Mouse (Mus musculus): ENCODE results near the gene Alkbh4. TPM values are rescaled to one million over a fixed set of nuclear protein-coding genes. Genes with fewer than 3 reads are reported as not detected.
"Not testable (repeated sequence)": the region's sequence is repeated elsewhere in the genome, so short reads cannot be mapped to it uniquely, and the experiment has no call there.

Gene Alkbh4
- polyA plus RNA-seq, 1 experiment from 2014 or later = 24.6 TPM

DNA sequence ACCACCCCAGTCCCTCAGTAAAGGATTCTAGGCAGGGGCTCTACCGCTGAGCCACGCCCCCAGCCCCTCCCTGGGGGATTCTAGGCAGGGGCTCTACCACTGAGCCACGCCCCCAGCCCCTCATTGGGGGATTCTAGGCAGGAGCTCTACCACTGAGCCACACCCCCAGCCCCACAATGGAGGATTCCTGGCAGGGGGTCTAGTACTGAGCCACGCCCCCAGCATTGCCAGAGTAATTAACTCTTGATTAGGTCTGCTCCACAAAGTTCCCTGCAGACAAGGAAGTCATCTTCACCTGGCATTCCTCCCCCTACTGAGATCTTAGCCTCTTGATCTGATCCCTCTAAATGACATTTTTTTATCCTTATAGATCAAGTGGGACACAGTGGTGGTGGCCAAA is 22.4 kb upstream of the Alkbh4 start:
- not testable (repeated sequence) for H3K9me3 ChIP-seq; H3K9ac ChIP-seq; H3K4me3 ChIP-seq; H3K36me3 ChIP-seq; ATAC-seq (ENCODE audit: low FRiP score, low read depth); H3K27ac ChIP-seq; H3K4me2 ChIP-seq (replicated peaks); H3K27me3 ChIP-seq (replicated peaks)
- WGBS = 40% methylated on average over 4 of the region's 4 CpGs
- peaks cover 18% of the 10 kb centered on the region for H3K4me1 ChIP-seq

DNA sequence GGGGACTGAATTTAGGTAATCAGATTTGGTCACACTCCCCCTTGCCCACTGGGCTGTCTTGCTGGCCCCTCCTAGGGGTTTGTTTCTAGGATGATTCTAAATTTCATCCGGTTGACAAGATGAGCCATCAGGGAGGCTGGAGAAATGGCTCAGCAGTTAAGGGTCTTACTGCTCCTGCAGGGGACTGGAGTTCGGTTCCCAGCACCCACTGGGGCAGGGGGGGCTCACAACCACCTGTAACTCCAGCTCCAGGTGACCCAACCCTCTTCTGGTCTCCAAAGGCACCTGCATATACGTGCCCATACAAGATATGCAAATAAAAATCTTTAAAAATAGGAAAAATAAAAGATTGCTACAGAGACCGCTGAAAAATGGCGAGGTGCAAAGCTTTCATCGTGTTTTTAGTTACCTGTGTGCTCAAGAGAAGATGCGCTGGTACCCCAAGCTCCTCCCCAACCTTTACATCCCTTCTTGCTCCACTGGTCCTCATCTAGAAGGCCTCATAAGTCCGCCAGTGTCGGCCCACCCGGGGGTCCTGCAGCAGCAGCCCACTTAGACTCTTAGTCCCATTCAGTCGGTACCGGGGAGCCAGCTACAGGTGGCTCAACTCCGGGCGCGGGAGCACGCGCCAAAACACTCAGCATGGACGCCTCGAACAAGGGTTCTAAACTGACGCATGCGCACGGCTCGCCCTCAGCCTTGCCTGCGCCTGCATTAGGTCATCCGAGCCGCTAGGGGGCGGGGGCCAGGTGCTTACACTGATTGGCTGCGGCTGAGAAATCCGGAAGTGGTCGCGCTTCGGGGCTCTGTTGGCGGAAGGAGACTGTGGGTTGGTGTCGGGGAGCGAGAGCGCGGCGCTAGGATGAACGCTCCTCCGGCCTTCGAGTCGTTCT is 19.8 kb upstream of the Alkbh4 start, which contains the start of gene Polr2j:
Polr2j (plus strand) TSS at position 741 of the 893 bp plus-strand sequence.
- H3K4me1 ChIP-seq = peaks cover 21% of the 10 kb centered on the region
- H3K9me3 ChIP-seq = no peaks in the 10 kb centered on the region
- H3K27ac ChIP-seq = no peak within 1 kb of the TSS
- peak within 1 kb of the TSS; percentile 80 for H3K9ac ChIP-seq
- ATAC-seq (ENCODE audit: low FRiP score, low read depth) = peak; percentile 93
- peak within 1 kb of the TSS; percentile 91 for H3K4me2 ChIP-seq (replicated peaks)
- 3% methylated on average over 42 of the region's 42 CpGs for WGBS
- H3K36me3 ChIP-seq = peaks cover 16% of the 10 kb centered on the region
- H3K4me3 ChIP-seq = peak within 1 kb of the TSS; percentile 90
- H3K27me3 ChIP-seq (replicated peaks) = no peaks in the 10 kb centered on the region

DNA sequence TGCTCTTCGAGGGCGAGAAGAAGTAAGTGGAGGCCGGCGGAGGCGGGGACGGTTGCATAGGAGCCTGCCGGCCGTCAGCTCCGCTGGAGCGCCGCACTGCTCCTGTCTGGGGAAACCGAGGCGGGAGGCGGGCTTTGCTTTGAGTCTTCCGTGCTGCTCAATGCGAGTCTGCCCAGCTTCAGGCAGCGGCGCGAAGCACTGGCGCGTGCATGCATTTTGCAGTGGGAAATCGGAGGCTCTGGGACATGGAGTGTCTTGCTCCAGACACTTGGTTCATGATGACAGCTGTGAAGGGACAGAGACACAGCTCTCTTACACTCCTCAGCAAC is 19.2 kb upstream of the Alkbh4 start:
- under 1% methylated on average over 22 of the region's 22 CpGs for WGBS
- H3K4me3 ChIP-seq = peak overlapping the region; percentile 90
- H3K27ac ChIP-seq = no peak overlapping the region
- H3K36me3 ChIP-seq = peaks cover 16% of the 10 kb centered on the region
- peak overlapping the region; percentile 80 for H3K9ac ChIP-seq
- H3K27me3 ChIP-seq (replicated peaks) = no peaks in the 10 kb centered on the region
- peak; percentile 53 for ATAC-seq (ENCODE audit: low FRiP score, low read depth)
- H3K4me2 ChIP-seq (replicated peaks) = peak overlapping the region; percentile 91
- H3K9me3 ChIP-seq = no peaks in the 10 kb centered on the region
- H3K4me1 ChIP-seq = peaks cover 21% of the 10 kb centered on the region

DNA sequence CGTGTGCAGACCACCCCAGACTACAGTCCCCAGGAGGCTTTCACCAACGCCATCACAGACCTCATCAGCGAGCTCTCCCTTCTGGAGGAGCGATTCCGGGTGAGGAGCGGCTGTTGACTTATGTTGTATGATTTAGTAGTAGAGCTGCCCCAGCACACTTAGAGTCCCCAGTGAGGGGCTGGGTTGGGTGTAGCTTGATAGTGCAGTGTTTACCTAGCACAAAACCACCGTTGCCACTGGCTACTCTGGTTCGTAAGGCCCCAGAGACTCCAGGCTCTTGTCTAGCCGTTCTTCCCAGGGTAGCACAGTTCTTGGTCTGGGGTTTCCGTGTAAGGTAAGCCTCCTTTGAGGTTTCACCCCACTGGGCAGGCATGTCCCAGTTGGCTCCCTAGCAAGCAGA is 13.8 kb upstream of the Alkbh4 start:
- H3K36me3 ChIP-seq = peaks cover 58% of the 10 kb centered on the region
- H3K9ac ChIP-seq = no peak overlapping the region
- no peak overlapping the region for H3K4me3 ChIP-seq
- WGBS = 89% methylated on average over 10 of the region's 10 CpGs
- H3K9me3 ChIP-seq = no peaks in the 10 kb centered on the region
- peaks cover 12% of the 10 kb centered on the region for H3K4me1 ChIP-seq
- no peaks in the 10 kb centered on the region for H3K27me3 ChIP-seq (replicated peaks)
- no peak for ATAC-seq (ENCODE audit: low FRiP score, low read depth)
- no peak overlapping the region for H3K4me2 ChIP-seq (replicated peaks)
- no peak overlapping the region for H3K27ac ChIP-seq

DNA sequence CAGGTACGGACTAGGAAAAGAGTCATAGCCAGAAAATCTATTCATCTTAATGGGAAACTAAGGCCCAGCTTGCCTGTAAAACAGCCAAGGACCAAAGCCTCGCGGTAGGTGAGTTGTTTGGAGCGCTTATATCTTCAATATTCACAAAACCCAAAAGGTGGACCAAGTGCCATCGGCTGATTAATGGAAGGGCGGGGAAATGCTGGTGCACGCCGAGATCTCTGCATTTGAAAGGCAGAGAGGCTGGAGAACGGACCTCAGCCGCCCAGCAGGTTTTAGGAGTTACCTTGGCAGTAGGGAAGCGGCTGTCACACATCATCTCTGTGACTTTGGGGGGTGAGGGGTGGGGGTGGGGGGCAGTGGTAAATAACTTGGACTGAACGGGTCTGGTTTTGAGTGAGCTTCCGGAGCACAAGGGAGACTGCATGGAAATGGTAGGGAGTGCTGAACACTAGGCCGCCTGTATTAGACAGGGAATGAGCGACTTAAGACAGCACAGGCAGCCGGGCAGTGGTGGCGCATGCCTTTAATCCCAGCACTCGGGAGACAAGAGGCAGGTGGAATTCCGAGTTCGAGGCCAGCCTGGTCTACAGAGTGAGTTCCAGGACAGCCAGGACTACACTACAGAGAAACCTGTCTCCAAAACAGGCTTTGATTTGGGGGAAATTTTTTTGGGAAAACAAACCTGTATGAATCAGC is 495 bp downstream of the Alkbh4 start:
- Histone ChIP-seq H3K27me3 (replicated peaks) (no peaks in the 10 kb centered on the region), H3K36me3 (peaks cover 43% of the 10 kb centered on the region), H3K4me2 (replicated peaks) (peak overlapping the region; percentile 88), H3K4me3 (peak overlapping the region; percentile 59), H3K9ac (peak overlapping the region; percentile 74), H3K27ac (no peak overlapping the region), H3K4me1 (peaks cover 20% of the 10 kb centered on the region), H3K9me3 (no peaks in the 10 kb centered on the region)
- 11% methylated on average over 20 of the region's 20 CpGs for WGBS
- no peak for ATAC-seq (ENCODE audit: low FRiP score, low read depth)

DNA sequence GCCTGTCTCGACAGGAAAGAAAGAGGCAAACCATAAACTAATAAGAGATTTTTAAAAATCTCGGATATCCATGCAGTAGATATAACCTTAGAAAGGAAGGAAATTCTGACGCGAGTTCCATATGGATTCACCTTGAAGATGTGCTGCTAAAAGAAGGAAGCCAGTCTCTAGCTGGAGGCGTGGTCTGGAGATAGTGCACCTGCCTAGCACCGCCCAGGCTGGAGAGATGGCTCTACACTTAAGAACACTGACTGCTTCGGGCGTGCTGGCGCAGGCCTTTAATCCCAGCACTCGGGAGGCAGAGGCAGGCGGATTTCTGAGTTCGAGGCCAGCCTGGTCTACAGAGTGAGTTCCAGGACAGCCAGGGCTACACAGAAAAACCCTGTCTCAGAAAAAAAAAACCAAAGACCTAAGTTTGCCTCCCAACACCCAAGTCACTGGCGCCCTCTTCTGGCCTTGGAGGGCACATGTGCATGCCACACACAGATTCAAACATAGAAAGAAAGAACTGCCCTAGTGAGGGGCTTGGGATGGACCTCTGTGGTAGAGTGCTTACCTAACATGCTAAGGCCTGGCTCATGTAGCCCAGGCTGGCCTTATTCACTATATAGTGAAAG is 1.8 kb downstream of the Alkbh4 start:
- Histone ChIP-seq H3K4me2 (replicated peaks) (no peak overlapping the region), H3K9me3 (no peaks in the 10 kb centered on the region), H3K27ac (no peak overlapping the region), H3K4me3 (no peak overlapping the region), H3K36me3 (peaks cover 42% of the 10 kb centered on the region), H3K4me1 (peaks cover 20% of the 10 kb centered on the region), H3K9ac (no peak overlapping the region), H3K27me3 (replicated peaks) (no peaks in the 10 kb centered on the region)
- no peak for ATAC-seq (ENCODE audit: low FRiP score, low read depth)
- WGBS = 78% methylated on average over 13 of the region's 13 CpGs

DNA sequence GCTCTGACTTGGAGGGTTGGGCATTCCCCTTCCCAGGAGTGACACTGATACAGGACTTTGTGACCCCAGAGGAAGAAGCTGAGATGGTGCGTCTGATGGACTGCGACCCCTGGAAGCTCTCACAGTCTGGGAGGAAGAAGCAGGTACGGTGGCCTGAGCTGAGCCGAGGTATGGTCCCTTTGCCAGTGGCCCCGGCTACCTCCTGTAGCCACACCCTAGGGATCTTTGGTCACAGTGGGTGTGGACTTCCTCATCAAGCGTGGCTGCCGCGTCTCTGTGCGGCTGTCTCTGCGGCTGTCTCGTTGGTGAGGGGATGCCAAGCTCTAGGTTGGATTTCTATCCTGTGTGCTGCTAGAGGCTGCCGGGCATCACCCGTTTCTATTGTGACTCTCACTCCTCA is 3.4 kb downstream of the Alkbh4 start:
- H3K4me3 ChIP-seq = no peak overlapping the region
- H3K4me1 ChIP-seq = peaks cover 20% of the 10 kb centered on the region
- no peak overlapping the region for H3K27ac ChIP-seq
- no peak overlapping the region for H3K4me2 ChIP-seq (replicated peaks)
- H3K9ac ChIP-seq = no peak overlapping the region
- 96% methylated on average over 13 of the region's 13 CpGs for WGBS
- H3K9me3 ChIP-seq = no peaks in the 10 kb centered on the region
- peaks cover 36% of the 10 kb centered on the region for H3K36me3 ChIP-seq
- no peaks in the 10 kb centered on the region for H3K27me3 ChIP-seq (replicated peaks)
- no peak for ATAC-seq (ENCODE audit: low FRiP score, low read depth)

DNA sequence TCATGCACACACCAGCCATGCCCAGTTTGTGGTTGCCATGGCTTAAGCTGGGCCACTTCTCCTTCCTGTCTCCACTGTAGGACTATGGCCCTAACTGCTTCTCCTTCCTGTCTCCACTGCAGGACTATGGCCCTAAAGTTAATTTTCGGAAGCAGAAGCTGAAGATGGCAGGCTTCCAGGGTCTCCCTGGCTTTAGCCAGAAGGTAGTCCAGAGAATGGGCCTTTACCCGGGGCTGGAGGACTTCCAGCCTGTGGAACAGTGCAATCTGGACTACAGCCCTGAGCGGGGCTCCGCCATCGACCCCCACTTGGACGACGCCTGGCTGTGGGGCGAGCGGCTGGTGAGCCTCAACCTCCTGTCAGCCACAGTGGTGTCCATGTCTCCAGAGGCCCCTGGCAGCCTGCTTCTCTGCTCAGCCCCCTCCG is 4.1 kb downstream of the Alkbh4 start:
- ATAC-seq (ENCODE audit: low FRiP score, low read depth) = no peak
- no peaks in the 10 kb centered on the region for H3K9me3 ChIP-seq
- H3K27me3 ChIP-seq (replicated peaks) = no peaks in the 10 kb centered on the region
- peaks cover 13% of the 10 kb centered on the region for H3K4me1 ChIP-seq
- no peak overlapping the region for H3K9ac ChIP-seq
- 92% methylated on average over 10 of the region's 10 CpGs for WGBS
- H3K4me2 ChIP-seq (replicated peaks) = no peak overlapping the region
- peaks cover 36% of the 10 kb centered on the region for H3K36me3 ChIP-seq
- no peak overlapping the region for H3K4me3 ChIP-seq
- no peak overlapping the region for H3K27ac ChIP-seq

DNA sequence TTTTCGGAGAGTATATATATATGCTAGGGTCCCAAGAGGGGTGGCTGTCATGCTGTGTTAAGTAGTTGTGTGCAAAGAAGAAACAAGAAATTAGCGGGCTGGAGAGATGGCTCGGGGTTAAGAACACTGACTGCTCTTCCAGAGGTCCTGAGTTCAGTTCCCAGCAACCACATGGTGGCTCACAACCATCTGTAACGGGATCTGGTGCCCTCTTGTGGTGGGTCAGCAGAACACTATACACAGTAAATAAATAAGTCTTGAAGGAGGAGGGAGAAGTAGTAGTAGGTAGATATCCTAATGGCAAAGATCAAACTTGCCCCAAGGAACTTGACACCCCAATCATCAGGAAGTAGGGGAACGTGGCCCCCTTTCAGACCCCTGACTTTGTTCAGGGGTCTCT is 6.8 kb downstream of the Alkbh4 start:
- Histone ChIP-seq H3K4me3 (no peak overlapping the region), H3K4me2 (replicated peaks) (no peak overlapping the region), H3K27ac (no peak overlapping the region), H3K27me3 (replicated peaks) (no peaks in the 10 kb centered on the region), H3K9ac (no peak overlapping the region), H3K4me1 (no peaks in the 10 kb centered on the region), H3K36me3 (peaks cover 36% of the 10 kb centered on the region), H3K9me3 (no peaks in the 10 kb centered on the region)
- ATAC-seq (ENCODE audit: low FRiP score, low read depth) = no peak
- WGBS = 81% methylated on average over 5 of the region's 5 CpGs

DNA sequence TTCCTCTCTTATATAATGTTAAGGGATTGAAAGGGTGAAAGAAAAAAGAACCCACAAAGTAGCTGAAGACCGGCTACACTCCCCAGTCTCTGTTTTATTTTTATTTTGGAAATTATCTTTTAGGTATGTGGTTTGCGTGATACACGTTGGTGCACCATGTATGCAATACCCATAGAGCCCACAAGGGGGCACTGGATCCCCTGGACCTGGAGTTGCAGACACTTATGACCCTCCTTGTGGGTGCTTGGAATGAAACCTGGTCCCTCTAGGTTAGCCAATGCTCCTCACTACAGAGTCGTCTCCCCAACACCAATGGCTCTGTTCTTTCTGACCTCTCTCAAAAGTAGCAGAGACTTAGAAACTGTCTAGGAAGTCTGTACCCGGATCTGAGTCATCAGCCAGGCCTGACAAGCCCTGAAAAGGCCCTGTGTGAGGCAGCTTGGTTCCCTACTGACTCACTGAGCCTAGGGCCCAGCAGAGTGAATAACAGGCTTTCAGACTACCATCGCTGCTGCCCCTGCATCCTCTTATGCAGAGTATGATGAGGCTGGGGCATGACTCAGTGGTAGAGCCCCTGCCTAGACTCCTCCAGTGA is 7.3 kb downstream of the Alkbh4 start:
- no peak overlapping the region for H3K9ac ChIP-seq
- peaks cover 36% of the 10 kb centered on the region for H3K36me3 ChIP-seq
- WGBS = 89% methylated on average over 6 of the region's 6 CpGs
- H3K4me3 ChIP-seq = no peak overlapping the region
- ATAC-seq (ENCODE audit: low FRiP score, low read depth) = no peak
- H3K27ac ChIP-seq = no peak overlapping the region
- no peaks in the 10 kb centered on the region for H3K27me3 ChIP-seq (replicated peaks)
- no peak overlapping the region for H3K4me2 ChIP-seq (replicated peaks)
- no peaks in the 10 kb centered on the region for H3K4me1 ChIP-seq
- H3K9me3 ChIP-seq = no peaks in the 10 kb centered on the region

DNA sequence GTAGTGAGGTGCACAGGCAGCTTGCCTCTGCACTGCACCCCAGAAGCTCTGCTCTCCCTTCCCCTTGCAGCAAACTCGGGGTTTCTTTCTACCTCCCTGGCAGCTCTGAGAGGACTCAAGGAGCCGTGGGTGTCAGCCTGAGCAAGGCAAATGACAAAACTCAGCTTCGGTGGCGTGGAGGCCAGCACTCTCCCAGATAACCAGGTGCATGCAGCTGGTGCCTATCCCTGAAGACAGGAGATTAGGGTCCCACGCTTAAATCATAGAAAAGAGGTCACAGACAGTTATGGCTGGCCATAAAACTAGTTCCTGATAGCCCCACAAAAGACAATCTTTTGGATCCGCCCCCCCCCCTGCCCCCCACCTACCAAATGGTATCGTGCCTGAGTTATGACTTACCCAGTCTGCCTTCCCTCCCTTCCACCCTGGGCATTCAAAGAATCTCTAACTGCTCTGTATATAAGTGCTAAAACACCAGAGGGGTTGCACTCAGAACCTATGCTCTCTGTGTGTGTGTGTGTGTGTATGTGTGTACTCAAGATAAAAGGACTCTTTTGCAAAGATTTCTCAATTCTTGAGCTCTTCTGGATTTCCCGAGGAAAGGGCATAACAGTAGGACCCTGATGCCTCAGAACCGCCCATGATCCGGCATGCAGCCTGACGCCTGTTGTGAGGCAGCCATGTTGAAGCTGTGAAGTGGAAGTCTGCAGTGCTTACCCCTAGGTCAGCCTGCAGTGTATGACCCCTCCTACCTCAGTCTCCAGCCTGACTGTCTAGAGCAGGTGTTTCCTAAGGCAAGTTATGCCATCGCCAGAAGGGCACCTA is 8.9 kb downstream of the Alkbh4 start:
- ATAC-seq (ENCODE audit: low FRiP score, low read depth) = no peak
- 60% methylated on average over 12 of the region's 12 CpGs for WGBS
- H3K4me1 ChIP-seq = no peaks in the 10 kb centered on the region
- H3K36me3 ChIP-seq = peaks cover 28% of the 10 kb centered on the region
- H3K27ac ChIP-seq = no peak overlapping the region
- H3K4me2 ChIP-seq (replicated peaks) = no peak overlapping the region
- H3K4me3 ChIP-seq = no peak overlapping the region
- no peak overlapping the region for H3K9ac ChIP-seq
- H3K27me3 ChIP-seq (replicated peaks) = no peaks in the 10 kb centered on the region
- H3K9me3 ChIP-seq = no peaks in the 10 kb centered on the region

Measured in neural tube, embryonic 12.5 days (tissue).